Mouse (Mus musculus) mouse trophoblast stem cell (cell line): ENCODE data around the gene Znhit2.
"Not testable (repeated sequence)": the region's sequence is repeated elsewhere in the genome, so short reads cannot be mapped to it uniquely, and the experiment has no call there.

ENCODE experiments used
- in situ Hi-C, 2 experiments: fragments of 300-500 bp; cut with MseI, MboI; formaldehyde crosslinking; loops; 2 replicates in 1 of 2; 3 replicates in 1 of 2; pipeline ENCODE4 v1.15.1; 2025

The Znhit2 gene

DNA sequence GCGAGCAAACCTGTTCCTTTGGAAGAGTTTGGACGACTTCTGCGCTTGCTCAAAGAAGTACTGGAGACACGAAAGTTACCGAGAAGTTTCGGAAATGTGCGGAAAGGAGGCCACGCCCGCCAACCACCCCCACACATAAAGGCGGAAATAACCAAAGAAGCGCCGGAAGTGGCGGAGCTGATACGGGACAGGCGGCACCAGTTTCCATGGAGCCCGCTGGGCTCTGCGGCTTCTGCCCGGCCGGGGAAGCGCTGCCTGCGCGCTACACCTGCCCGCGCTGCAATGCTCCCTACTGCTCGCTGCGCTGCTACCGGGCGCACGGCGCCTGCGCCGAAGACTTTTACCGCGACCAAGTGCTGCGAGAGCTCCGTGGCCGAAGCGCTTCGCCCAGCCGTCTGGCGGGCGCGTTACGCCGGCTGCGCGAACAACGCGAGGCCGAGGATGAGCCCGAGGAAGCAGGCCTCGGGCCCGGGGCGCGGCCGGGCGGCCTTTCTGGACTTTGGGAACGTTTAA lies at the start of gene Znhit2:
Gene Znhit2 (plus strand): TSS at position 172 of the 513 bp plus-strand sequence.
- in situ Hi-C loops: no loop called here

- in situ Hi-C loops: no loop called here
These were observed 47.3 kb upstream of the Znhit2 start for GRCm38 (mm10) chr19:6013691-6014090.

GRCm38 (mm10) chr19:6014991-6015510 lies 45.9 kb upstream of the Znhit2 start:
- in situ Hi-C loops: loop anchor here (5.0 kb wide), 2 partner anchors 48 to 53 kb away; partner anchors contain the start of gene Pola2 (in 1 of the 2)

DNA sequence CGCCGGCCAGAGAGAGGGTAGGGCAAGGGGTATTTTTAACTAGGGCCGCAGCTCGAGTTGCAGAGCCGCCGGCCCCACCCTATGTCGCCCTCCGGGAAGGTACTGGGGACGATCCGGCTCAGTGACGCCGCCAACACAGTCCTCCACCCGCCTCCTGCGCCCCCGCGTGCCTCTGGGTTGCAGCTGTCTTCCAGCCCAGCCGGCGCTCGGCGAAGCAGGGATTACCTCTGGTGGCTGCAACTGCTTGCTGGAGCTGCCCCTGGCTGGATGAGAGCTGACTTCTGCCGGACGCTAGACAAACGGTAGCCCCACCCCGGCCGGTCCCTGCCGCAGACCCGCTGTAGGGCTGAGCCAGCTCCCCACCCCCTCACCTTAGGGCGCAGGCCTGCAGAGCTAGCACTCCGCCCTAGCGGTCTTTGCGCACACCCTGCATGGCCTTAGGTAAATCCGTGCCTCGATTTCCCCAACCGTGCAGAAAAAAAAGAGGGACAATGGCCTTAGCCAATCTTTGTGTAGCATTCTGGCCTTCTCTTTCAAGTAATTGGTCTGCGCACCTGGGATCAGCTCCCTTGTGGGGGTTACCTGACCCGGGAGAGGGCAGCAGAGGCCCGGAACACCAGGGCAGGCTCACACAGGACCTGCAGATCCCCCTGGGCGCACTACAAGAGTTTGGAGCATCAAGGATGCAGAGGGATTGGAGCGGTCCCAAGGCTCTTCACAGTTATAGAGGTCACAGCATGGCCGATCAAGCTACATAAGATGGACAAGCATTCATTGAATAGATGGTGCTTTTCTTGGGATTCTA lies 45.3 kb upstream of the Znhit2 start, which contains the start of gene Capn1:
Gene Capn1 (minus strand): TSS at position 387 of the 805 bp plus-strand sequence.
- in situ Hi-C loops: loop anchor here (5.0 kb wide), 2 partner anchors 48 to 53 kb away; partner anchors contain the start of gene Pola2 (in 1 of the 2)

DNA sequence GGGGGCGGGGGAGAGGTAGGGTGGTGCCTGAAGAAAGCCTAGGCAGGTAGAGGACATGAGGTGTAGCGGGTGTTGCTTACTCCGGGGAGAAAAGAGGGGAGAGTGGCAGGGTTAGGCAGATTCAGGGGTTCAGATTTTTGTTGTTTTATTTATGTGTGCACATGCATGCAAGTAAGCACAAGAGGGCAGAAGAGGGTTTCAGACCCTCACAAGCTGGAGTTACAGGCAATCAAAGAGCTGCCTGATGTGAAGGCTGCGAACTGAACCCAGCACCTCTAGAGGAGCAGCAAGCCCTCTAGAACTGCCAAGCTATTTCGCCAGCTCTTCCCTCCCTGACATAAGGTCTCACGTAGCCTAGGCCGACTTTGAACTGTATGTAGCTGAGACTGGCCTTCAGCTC lies 44.5 kb upstream of the Znhit2 start:
- in situ Hi-C loops: loop anchor here (5.0 kb wide), 2 partner anchors 49 to 54 kb away; partner anchors contain the start of gene Pola2 (in 1 of the 2)

- in situ Hi-C loops: loop anchor here (5.0 kb wide), 2 partner anchors 51 to 56 kb away; partner anchors contain the start of gene Pola2 (in 1 of the 2)
These were observed 42.6 kb upstream of the Znhit2 start for GRCm38 (mm10) chr19:6018142-6019089.

DNA sequence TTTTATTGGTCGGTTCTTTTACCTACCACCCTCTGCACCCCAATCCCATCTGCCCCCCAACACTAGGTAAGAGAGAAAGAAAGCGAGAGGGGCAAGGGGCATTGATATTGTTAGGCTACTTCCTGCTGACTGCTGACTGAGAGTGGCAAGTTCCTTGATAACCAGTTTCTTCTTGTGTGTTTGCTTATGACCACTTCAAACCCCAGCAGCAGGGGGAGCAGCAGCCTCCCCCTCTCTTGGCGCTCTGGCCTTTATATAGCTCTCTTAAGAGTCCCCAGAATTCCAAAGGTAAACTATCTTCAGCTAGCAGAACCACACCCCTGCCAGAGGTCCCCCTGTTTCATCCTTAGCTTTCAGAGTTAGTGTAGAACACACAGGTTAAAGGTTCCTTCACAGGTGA lies 40.7 kb upstream of the Znhit2 start:
- in situ Hi-C loops: no loop called here

DNA sequence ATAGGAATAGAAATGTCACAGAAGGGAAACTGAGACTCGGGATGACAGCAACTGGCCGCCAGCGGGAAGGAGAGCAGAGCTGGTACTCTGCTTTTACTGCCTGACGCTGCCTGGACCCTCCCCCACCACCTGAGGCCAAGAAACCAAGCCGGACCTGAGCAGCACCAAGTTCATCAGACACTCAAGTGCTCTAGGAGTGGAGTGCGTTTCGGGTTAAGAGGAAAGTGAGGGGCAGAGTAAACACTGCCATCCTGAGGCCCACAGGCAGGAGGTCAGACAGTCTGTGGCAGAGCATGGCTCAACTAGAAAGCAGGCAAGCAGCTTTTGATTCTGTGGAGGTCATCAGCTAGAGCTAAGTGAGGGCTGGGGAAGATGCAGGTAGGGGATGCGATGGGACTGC lies 37.9 kb upstream of the Znhit2 start:
- in situ Hi-C loops: no loop called here

DNA sequence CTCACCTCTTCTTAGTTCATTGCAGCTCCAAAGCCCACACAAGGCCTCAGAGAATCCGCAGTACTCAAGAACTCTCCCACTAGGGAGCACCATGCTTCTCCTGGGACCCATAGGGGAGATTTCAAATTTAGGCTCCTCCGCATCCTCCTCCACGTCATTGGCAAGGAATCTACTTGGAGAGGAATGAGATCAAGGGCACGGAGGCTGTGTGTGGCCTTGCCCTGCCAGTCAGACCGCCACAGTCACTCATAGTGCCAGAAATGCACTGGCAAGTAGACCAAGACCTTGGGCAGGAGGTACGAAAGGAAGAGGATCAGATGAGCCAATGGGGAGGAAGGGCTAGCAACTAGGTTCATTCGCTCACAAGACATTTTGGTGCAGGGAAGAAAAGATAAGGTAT lies 37.1 kb upstream of the Znhit2 start:
- in situ Hi-C loops: no loop called here

GRCm38 (mm10) chr19:6028991-6029390 lies 32.0 kb upstream of the Znhit2 start:
- in situ Hi-C loops: no loop called here

- in situ Hi-C loops: no loop called here
These were observed 31.6 kb upstream of the Znhit2 start for GRCm38 (mm10) chr19:6029426-6029825.

- in situ Hi-C loops: no loop called here
These were observed 30.3 kb upstream of the Znhit2 start for GRCm38 (mm10) chr19:6030520-6031280.

DNA sequence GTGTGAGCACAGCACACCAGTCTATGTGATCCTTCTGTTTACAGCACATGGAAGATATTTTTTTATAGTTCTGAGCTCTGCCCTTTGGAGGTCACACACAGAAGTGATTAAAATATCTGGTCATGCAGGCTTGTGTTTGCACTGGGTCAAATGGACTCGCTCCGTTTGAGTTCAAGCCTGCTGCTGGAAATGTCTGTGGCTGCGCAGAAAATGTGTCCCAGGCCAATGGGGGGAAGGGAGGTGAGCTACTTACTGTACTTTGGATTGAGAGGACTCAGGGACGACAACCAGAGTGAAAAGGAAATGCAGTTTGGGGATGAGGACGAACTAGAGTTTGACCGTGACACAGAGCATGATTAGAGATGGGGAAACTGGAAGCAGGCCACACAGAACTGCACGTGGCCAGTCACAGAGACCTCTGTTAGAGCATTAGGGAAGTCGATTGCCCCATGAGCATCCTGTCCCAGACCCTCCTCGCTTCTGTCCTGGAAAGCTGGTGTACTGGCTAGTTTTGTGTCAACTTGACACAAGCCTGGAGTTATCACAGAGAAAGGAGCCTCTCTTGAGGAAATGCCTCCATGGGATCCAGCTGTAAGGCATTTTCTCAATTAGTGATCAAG lies 24.9 kb upstream of the Znhit2 start:
- in situ Hi-C loops: no loop called here

- in situ Hi-C loops: no loop called here
These were observed 23.3 kb upstream of the Znhit2 start for GRCm38 (mm10) chr19:6037695-6038094.

GRCm38 (mm10) chr19:6038326-6038725 lies 22.7 kb upstream of the Znhit2 start:
- in situ Hi-C loops: no loop called here

DNA sequence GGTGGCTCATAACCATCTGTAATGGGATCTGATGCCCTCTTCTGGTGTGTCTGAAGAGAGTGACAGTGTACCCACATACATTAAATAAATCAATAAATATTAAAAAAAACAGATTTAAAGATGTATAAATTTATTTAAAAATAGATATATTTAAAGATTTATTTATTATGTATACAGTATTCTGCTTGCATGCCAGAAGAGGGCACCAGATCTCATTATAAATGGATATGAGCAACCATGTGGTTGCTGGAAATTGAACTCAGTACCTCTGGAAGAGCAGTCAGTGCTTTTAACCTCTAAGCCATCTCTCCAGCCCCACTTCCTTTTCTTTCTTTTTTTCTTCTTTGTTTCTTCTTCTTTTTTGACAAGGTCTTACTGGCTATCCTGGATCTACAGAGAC lies 21.0 kb upstream of the Znhit2 start:
- in situ Hi-C loops: no loop called here

DNA sequence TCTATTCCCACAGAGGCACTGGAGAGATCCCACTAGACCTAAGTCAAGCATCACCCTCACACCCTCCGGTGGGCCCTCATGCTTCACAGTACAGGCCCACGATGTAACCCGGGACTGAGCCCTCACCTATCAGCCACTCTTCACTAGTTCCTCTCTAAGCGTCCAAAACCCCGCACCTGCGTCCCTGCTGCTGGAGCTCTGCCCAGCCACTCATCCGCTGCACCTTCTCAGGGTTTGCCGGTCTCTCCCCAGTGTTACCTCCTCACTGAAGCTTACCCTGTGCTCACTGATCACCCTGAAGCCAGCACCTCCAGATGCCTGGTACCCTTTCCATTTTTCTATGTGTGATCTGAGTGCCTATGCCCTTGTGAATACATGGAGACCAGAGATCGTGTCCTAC lies 18.7 kb upstream of the Znhit2 start:
- in situ Hi-C loops: no loop called here

GRCm38 (mm10) chr19:6044102-6044501 lies 16.9 kb upstream of the Znhit2 start:
- in situ Hi-C loops: not testable (repeated sequence)

DNA sequence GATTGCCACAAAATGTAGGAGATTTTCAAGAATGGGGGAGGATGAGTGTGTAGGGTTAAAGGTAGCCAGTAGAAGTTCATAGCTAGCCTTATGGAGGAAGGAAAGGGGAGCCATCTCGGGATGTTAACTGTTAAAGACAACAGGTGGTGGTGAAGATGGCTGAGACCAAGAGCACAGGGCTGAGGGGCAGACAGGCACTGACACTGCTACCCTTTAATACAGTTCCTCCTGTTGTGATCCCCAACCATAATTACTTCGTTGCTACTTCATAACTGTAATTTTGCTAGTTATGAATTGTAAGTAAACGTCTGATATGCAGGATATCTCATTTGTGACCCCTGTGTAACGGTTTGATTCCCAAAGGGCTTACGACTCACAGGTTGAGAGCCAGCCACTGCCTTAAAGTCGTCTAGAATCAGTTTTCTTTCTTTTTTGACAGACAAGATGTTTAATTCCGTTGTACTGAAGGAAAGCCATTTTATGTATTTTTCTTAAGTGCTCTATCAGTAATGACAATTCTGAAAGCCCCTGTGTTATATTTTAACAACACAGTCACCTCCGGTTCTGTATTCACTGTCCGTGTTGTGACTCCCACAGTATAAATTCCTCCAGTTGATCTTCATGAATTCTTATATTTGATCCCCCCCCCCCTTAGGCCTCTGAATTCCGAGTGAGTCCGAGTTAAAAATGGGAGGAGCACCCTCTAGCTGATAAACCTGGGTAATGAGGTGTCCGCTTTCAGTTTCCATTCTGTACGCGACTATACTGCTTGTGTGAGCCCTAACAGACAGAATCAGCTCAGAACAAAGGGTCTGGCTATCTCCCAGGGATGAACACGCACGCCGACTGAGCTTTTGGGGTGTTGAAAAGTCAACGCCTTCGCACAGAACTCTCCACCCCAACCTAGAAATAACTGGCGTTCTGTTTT lies 15.4 kb upstream of the Znhit2 start:
- in situ Hi-C loops: no loop called here
